Mouse (Mus musculus) ES-E14 (cell line): ENCODE measurements at regions not wholly inside any gene's neighbourhood (a gene's known extent, or its start where the extent isn't known, plus 50 kb on each side); places are given as distances from the start of the nearest gene placed in this dataset.

Experiments
- DNase-seq: peaks from one replicate; pipeline ENCODE4 v3.0.0-alpha.2; 2013; ENCODE audit warnings: low read depth, low spot score
- H3K27ac ChIP-seq: 2 replicates; pipeline ENCODE4 v1.5.1; 2012; ENCODE audit warnings: low read depth, mild to moderate bottlenecking, low read length, moderate library complexity, mixed read lengths; ENCODE audit not compliant: poor library complexity, insufficient read depth, severe bottlenecking
- H3K36me3 ChIP-seq: 2 replicates; pipeline ENCODE4 v1.6.1; 2012; ENCODE audit warnings: mild to moderate bottlenecking, low read length, moderate library complexity, mixed read lengths; ENCODE audit not compliant: control insufficient read depth, poor library complexity, insufficient read depth, severe bottlenecking
- H3K4me1 ChIP-seq, 2 experiments: fragments of 150-350 bp in 1 of 2; sonication (generic) in 1 of 2; 2 replicates each; pipeline ENCODE4 v1.6.1; 2012; ENCODE audit warnings: low read length in 2 of 2, mild to moderate bottlenecking in 1 of 2, mixed read lengths in 1 of 2; ENCODE audit not compliant: control insufficient read depth in 2 of 2, insufficient read depth in 2 of 2, poor library complexity in 1 of 2
- H3K4me3 ChIP-seq, 2 experiments: fragments of 150-350 bp in 1 of 2; sonication (generic) in 1 of 2; 2 replicates each; pipeline ENCODE4 v1.5.1; 2012; ENCODE audit warnings: low read length in 2 of 2, low read depth in 1 of 2, mild to moderate bottlenecking in 1 of 2, mixed read lengths in 1 of 2; ENCODE audit not compliant: insufficient read depth in 1 of 2, poor library complexity in 1 of 2, severe bottlenecking in 1 of 2
- H3K9ac ChIP-seq: 2 replicates; pipeline ENCODE4 v1.6.1; 2012; ENCODE audit warnings: low read depth, mild to moderate bottlenecking, low read length, mixed read lengths; ENCODE audit not compliant: poor library complexity, insufficient read depth, severe bottlenecking
- H3K9me3 ChIP-seq: fragments of 150-350 bp; sonication (generic); 2 replicates; pipeline ENCODE4 v1.6.1; 2012; ENCODE audit warnings: low read depth, mild to moderate bottlenecking, low read length; ENCODE audit not compliant: control insufficient read depth, insufficient read depth
- CHD2 ChIP-seq: IDR thresholded peaks from 2 replicates; pipeline ENCODE4 v1.6.1; 2014; ENCODE audit warnings: mild to moderate bottlenecking, low read depth, low read length, inconsistent platforms
- HCFC1 ChIP-seq: IDR thresholded peaks from 2 replicates; pipeline ENCODE4 v1.6.1; 2012; ENCODE audit warnings: low read length, inconsistent platforms, borderline replicate concordance; ENCODE audit not compliant: insufficient read depth
- MAFK ChIP-seq: IDR thresholded peaks from 2 replicates; pipeline ENCODE4 v1.6.1; 2014; ENCODE audit warnings: mild to moderate bottlenecking, low read depth, low read length, inconsistent platforms; ENCODE audit not compliant: insufficient read depth
- ZC3H11A ChIP-seq: IDR thresholded peaks from 2 replicates; pipeline ENCODE4 v1.6.1; 2012; ENCODE audit warnings: low read depth, mild to moderate bottlenecking, inconsistent platforms, low read length, borderline replicate concordance
- ZNF384 ChIP-seq: IDR thresholded peaks from 2 replicates; pipeline ENCODE4 v1.6.1; 2012; ENCODE audit warnings: low read depth, low read length, inconsistent platforms
- in situ Hi-C, 2 experiments: fragments of 600-800 bp; cut with MboI; formaldehyde crosslinking; loops; one replicate each; pipeline ENCODE4 v1.15.1; 2025; ENCODE audit warnings: low sequenced_read_pairs in 2 of 2, inconsistent platforms in 1 of 2; ENCODE audit not compliant: unreplicated experiment in 2 of 2

- H3K36me3 ChIP-seq, result no peaks in the 10 kb centered on the region
- in situ Hi-C loops, result loop anchor here in 1 of 2 experiments (25.0 kb wide), 1 partner anchor 264 kb away; no protein-coding TSS in a partner anchor
- no peak overlapping the region for H3K4me3 ChIP-seq
- no peak overlapping the region for H3K27ac ChIP-seq
- no peak overlapping the region for H3K9ac ChIP-seq
- H3K4me1 ChIP-seq, result peaks cover 0 to 9% of the 10 kb centered on the region in 2 experiments; a peak in 1 of 4 replicates
- DNase-seq, result no peak
- H3K9me3 ChIP-seq, result no peaks in the 10 kb centered on the region
- no peak for TF ChIP-seq MAFK
- no peak for TF ChIP-seq ZC3H11A
Measured at GRCm38 (mm10) chr2:172751364-172751763, 188.8 kb downstream of the Bmp7 start.

DNA sequence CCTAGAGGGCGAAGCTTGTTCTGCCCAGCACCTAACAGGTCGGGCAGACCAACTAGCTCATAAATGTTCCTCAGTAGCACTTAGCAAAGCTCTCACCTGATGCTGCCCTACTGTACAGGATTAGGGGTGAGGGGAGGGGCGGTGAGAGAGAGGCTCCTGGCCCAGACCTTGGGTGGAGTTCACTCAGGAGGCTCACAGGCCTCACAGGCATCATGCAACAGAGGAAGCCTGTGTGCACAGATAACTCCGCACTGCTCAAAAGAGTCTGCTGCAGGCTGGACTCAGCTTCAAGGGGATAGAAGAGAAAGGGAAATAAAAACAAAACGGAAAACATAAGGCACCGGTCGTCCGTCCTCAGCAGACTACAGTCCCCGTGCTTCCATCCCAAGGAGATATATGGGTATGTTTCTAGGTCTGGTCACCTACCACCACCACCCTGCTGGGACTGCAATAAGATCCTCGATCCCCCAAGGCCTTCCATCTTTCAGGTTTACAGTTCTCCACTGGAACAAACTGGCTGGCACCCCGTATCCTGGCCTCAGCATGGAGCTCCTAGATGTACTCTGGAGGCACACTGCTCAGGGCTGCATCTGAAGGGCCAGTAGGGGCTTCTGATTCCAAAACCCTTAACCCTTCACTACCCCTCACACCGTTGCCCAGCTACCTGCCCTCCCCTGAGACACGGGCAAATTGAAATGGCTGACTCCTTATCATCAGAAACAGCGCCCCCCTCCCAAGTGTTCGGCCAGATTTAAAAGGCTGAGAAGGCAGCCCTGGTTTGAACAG is 184.2 kb downstream of the Bmp7 start:
- in situ Hi-C loops, result loop anchor here in 1 of 2 experiments (25.0 kb wide), 1 partner anchor 269 kb away; no protein-coding TSS in a partner anchor
- H3K27ac ChIP-seq, result no peak overlapping the region
- no peaks in the 10 kb centered on the region for H3K36me3 ChIP-seq
- H3K4me1 ChIP-seq, result peaks cover 0 to 18% of the 10 kb centered on the region in 2 experiments; a peak in 1 of 4 replicates
- H3K9me3 ChIP-seq, result no peaks in the 10 kb centered on the region
- TF ChIP-seq ZC3H11A (no peak), HCFC1 (no peak), ZNF384 (no peak), CHD2 (no peak), MAFK (no peak)
- DNase-seq, result no peak
- H3K4me3 ChIP-seq, result no peak overlapping the region
- H3K9ac ChIP-seq, result no peak overlapping the region

DNA sequence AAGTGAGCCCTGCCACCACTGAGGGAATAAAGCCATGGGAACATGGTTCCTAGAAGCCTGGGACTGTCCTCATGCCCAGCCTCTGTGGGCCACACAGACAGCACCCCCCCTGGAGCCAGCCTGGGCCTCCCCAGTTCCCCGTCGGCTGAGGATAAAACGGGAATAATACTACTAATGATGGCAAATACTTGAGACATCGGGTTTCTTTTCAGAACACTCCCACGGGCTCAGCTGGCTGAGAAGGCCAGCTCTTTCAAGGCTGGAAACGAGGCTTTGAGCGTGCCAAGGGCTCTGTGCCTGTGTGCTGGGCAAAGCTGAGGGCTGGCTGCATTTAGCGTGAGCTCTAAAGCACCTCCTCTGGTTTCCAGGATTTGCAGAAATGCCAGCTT is 183.7 kb downstream of the Bmp7 start:
- Histone ChIP-seq H3K36me3 (no peaks in the 10 kb centered on the region), H3K27ac (no peak overlapping the region), H3K4me1 (peaks cover 0 to 18% of the 10 kb centered on the region in 2 experiments; a peak in 1 of 4 replicates), H3K9me3 (no peaks in the 10 kb centered on the region), H3K9ac (no peak overlapping the region), H3K4me3 (no peak overlapping the region)
- in situ Hi-C loops, result loop anchor here in 1 of 2 experiments (25.0 kb wide), 1 partner anchor 269 kb away; no protein-coding TSS in a partner anchor
- TF ChIP-seq HCFC1, result no peak
- TF ChIP-seq CHD2, result no peak
- no peak for TF ChIP-seq ZC3H11A
- no peak for TF ChIP-seq MAFK
- no peak for TF ChIP-seq ZNF384
- DNase-seq, result no peak

GRCm38 (mm10) chr2:172758497-172758896 is 181.6 kb downstream of the Bmp7 start:
- Histone ChIP-seq H3K9me3 (no peaks in the 10 kb centered on the region), H3K4me3 (no peak overlapping the region), H3K27ac (no peak overlapping the region), H3K9ac (no peak overlapping the region), H3K36me3 (no peaks in the 10 kb centered on the region), H3K4me1 (peaks cover 0 to 13% of the 10 kb centered on the region in 2 experiments; a peak in 1 of 4 replicates)
- peak; percentile 47 for DNase-seq
- TF ChIP-seq ZC3H11A (0 out of 2 replicates have a peak, but pooled peaks have one; percentile 33), ZNF384 (no peak), MAFK (no peak), HCFC1 (no peak), CHD2 (no peak)
- in situ Hi-C loops, result loop anchor here in 1 of 2 experiments (25.0 kb wide), 1 partner anchor 271 kb away; no protein-coding TSS in a partner anchor
